Mouse (Mus musculus): Measurements from ENCODE around the gene Ddx55. TPM values are rescaled to one million over a fixed set of nuclear protein-coding genes. Genes with fewer than 3 reads are reported as not detected.
A peak's percentile ranks its signal among the peaks of the same experiment; 100 is the strongest.

Gene Ddx55
- polyA plus RNA-seq, 1 experiment from 2014 or later: 22.7 TPM

GRCm38 (mm10) chr5:124521588-124521987 lies 31.1 kb upstream of the Ddx55 start:
- ATAC-seq (ENCODE audit: low FRiP score): no peak
- Histone ChIP-seq H3K9me3 (ENCODE audit: control insufficient read depth, low read length) (no peaks in the 10 kb centered on the region), H3K9ac (no peak overlapping the region), H3K27me3 (ENCODE audit: control insufficient read depth, insufficient read depth, low read length) (no peaks in the 10 kb centered on the region), H3K4me3 (replicated peaks; ENCODE audit: low read length) (no peak overlapping the region), H3K4me2 (replicated peaks) (no peak overlapping the region), H3K27ac (no peak overlapping the region), H3K4me1 (replicated peaks; ENCODE audit: control insufficient read depth, insufficient read depth, low read length) (no peaks in the 10 kb centered on the region), H3K36me3 (replicated peaks; ENCODE audit: control insufficient read depth, insufficient read depth) (0 out of 2 replicates have a peak, but pooled peaks cover 4% of the 10 kb centered on the region)
- 93% methylated on average over 4 of the region's 4 CpGs for WGBS
- no peak for DNase-seq (ENCODE audit: low spot score)

- H3K4me1 ChIP-seq (replicated peaks; ENCODE audit: control insufficient read depth, insufficient read depth, low read length): 0 out of 2 replicates have a peak, but pooled peaks cover 1% of the 10 kb centered on the region
- H3K9ac ChIP-seq: no peak overlapping the region
- WGBS: 95% methylated on average over 8 of the region's 8 CpGs
- no peaks in the 10 kb centered on the region for H3K9me3 ChIP-seq (ENCODE audit: control insufficient read depth, low read length)
- no peak overlapping the region for H3K27ac ChIP-seq
- H3K4me2 ChIP-seq (replicated peaks): no peak overlapping the region
- 0 out of 2 replicates have a peak, but pooled peaks cover 4% of the 10 kb centered on the region for H3K36me3 ChIP-seq (replicated peaks; ENCODE audit: control insufficient read depth, insufficient read depth)
- H3K27me3 ChIP-seq (ENCODE audit: control insufficient read depth, insufficient read depth, low read length): no peaks in the 10 kb centered on the region
- no peak overlapping the region for H3K4me3 ChIP-seq (replicated peaks; ENCODE audit: low read length)
- no peak for DNase-seq (ENCODE audit: low spot score)
- ATAC-seq (ENCODE audit: low FRiP score): no peak
Observed at GRCm38 (mm10) chr5:124523032-124523431, 29.6 kb upstream of the Ddx55 start.

GRCm38 (mm10) chr5:124524943-124525342 lies 27.7 kb upstream of the Ddx55 start:
- no peak overlapping the region for H3K27ac ChIP-seq

GRCm38 (mm10) chr5:124528351-124528750 lies 24.3 kb upstream of the Ddx55 start:
- DNase-seq (ENCODE audit: low spot score) (no peak), ATAC-seq (ENCODE audit: low FRiP score) (no peak)
- Histone ChIP-seq H3K27ac (0 out of 2 replicates have a peak overlapping the region, but pooled peaks have one; percentile 32), H3K27me3 (ENCODE audit: control insufficient read depth, insufficient read depth, low read length) (no peaks in the 10 kb centered on the region), H3K36me3 (replicated peaks; ENCODE audit: control insufficient read depth, insufficient read depth) (no peaks in the 10 kb centered on the region), H3K4me2 (replicated peaks) (peak overlapping the region; percentile 87), H3K4me1 (replicated peaks; ENCODE audit: control insufficient read depth, insufficient read depth, low read length) (peaks cover 32% of the 10 kb centered on the region), H3K9me3 (ENCODE audit: control insufficient read depth, low read length) (no peaks in the 10 kb centered on the region), H3K9ac (peak overlapping the region; percentile 34; the same call in 1 of the 2 replicates), H3K4me3 (replicated peaks; ENCODE audit: low read length) (0 out of 2 replicates have a peak overlapping the region, but pooled peaks have one; percentile 83)
- 68% methylated on average over 4 of the region's 4 CpGs for WGBS

More at GRCm38 (mm10) chr5:124524943-124525342, 27.7 kb upstream of the Ddx55 start:
- Histone ChIP-seq H3K9me3 (ENCODE audit: control insufficient read depth, low read length) (no peaks in the 10 kb centered on the region), H3K36me3 (replicated peaks; ENCODE audit: control insufficient read depth, insufficient read depth) (0 out of 2 replicates have a peak, but pooled peaks cover 4% of the 10 kb centered on the region), H3K4me2 (replicated peaks) (no peak overlapping the region), H3K27me3 (ENCODE audit: control insufficient read depth, insufficient read depth, low read length) (no peaks in the 10 kb centered on the region), H3K4me1 (replicated peaks; ENCODE audit: control insufficient read depth, insufficient read depth, low read length) (peaks cover 19% of the 10 kb centered on the region), H3K9ac (no peak overlapping the region), H3K4me3 (replicated peaks; ENCODE audit: low read length) (no peak overlapping the region)
- DNase-seq (ENCODE audit: low spot score) (no peak), ATAC-seq (ENCODE audit: low FRiP score) (no peak)
- WGBS: 96% methylated on average over 5 of the region's 5 CpGs

GRCm38 (mm10) chr5:124528791-124529190 lies 23.9 kb upstream of the Ddx55 start:
- H3K9ac ChIP-seq: peak overlapping the region; percentile 34; the same call in 1 of the 2 replicates
- 41% methylated on average over 9 of the region's 9 CpGs for WGBS
- peak overlapping the region; percentile 83 for H3K4me3 ChIP-seq (replicated peaks; ENCODE audit: low read length)

GRCm38 (mm10) chr5:124529191-124529651 lies 23.4 kb upstream of the Ddx55 start:
- H3K4me2 ChIP-seq (replicated peaks): peak overlapping the region; percentile 87
- DNase-seq (ENCODE audit: low spot score) (no peak), ATAC-seq (ENCODE audit: low FRiP score) (no peak)
- H3K4me1 ChIP-seq (replicated peaks; ENCODE audit: control insufficient read depth, insufficient read depth, low read length): peaks cover 32% of the 10 kb centered on the region
- no peaks in the 10 kb centered on the region for H3K9me3 ChIP-seq (ENCODE audit: control insufficient read depth, low read length)
- H3K4me3 ChIP-seq (replicated peaks; ENCODE audit: low read length): peak overlapping the region; percentile 83
- no peaks in the 10 kb centered on the region for H3K36me3 ChIP-seq (replicated peaks; ENCODE audit: control insufficient read depth, insufficient read depth)
- WGBS: 35% methylated on average over 8 of the region's 8 CpGs
- no peak overlapping the region for H3K9ac ChIP-seq
- peak overlapping the region; percentile 32; the same call in 1 of the 2 replicates for H3K27ac ChIP-seq
- no peaks in the 10 kb centered on the region for H3K27me3 ChIP-seq (ENCODE audit: control insufficient read depth, insufficient read depth, low read length)

More at GRCm38 (mm10) chr5:124528791-124529190, 23.9 kb upstream of the Ddx55 start:
- Histone ChIP-seq H3K4me2 (replicated peaks) (peak overlapping the region; percentile 87), H3K4me1 (replicated peaks; ENCODE audit: control insufficient read depth, insufficient read depth, low read length) (peaks cover 32% of the 10 kb centered on the region), H3K9me3 (ENCODE audit: control insufficient read depth, low read length) (no peaks in the 10 kb centered on the region), H3K27ac (peak overlapping the region; percentile 32; the same call in 1 of the 2 replicates), H3K27me3 (ENCODE audit: control insufficient read depth, insufficient read depth, low read length) (no peaks in the 10 kb centered on the region), H3K36me3 (replicated peaks; ENCODE audit: control insufficient read depth, insufficient read depth) (no peaks in the 10 kb centered on the region)
- no peak for ATAC-seq (ENCODE audit: low FRiP score)
- no peak for DNase-seq (ENCODE audit: low spot score)

GRCm38 (mm10) chr5:124529697-124530096 lies 23.0 kb upstream of the Ddx55 start:
- DNase-seq (ENCODE audit: low spot score) (no peak), ATAC-seq (ENCODE audit: low FRiP score) (no peak)
- H3K27me3 ChIP-seq (ENCODE audit: control insufficient read depth, insufficient read depth, low read length): no peaks in the 10 kb centered on the region
- H3K4me2 ChIP-seq (replicated peaks): peak overlapping the region; percentile 87
- H3K27ac ChIP-seq: no peak overlapping the region
- H3K9me3 ChIP-seq (ENCODE audit: control insufficient read depth, low read length): no peaks in the 10 kb centered on the region
- peaks cover 32% of the 10 kb centered on the region for H3K4me1 ChIP-seq (replicated peaks; ENCODE audit: control insufficient read depth, insufficient read depth, low read length)
- 67% methylated on average over 8 of the region's 8 CpGs for WGBS
- no peaks in the 10 kb centered on the region for H3K36me3 ChIP-seq (replicated peaks; ENCODE audit: control insufficient read depth, insufficient read depth)
- peak overlapping the region; percentile 76; the same call in 1 of the 2 replicates for H3K9ac ChIP-seq
- peak overlapping the region; percentile 83 for H3K4me3 ChIP-seq (replicated peaks; ENCODE audit: low read length)

- Histone ChIP-seq H3K4me3 (replicated peaks; ENCODE audit: low read length) (peak within 1 kb of the TSS; percentile 83), H3K9ac (peak within 1 kb of the TSS; percentile 76), H3K4me2 (replicated peaks) (peak within 1 kb of the TSS; percentile 87), H3K27me3 (ENCODE audit: control insufficient read depth, insufficient read depth, low read length) (no peaks in the 10 kb centered on the region), H3K36me3 (replicated peaks; ENCODE audit: control insufficient read depth, insufficient read depth) (no peaks in the 10 kb centered on the region), H3K4me1 (replicated peaks; ENCODE audit: control insufficient read depth, insufficient read depth, low read length) (peaks cover 32% of the 10 kb centered on the region), H3K9me3 (ENCODE audit: control insufficient read depth, low read length) (no peaks in the 10 kb centered on the region), H3K27ac (peak within 1 kb of the TSS; percentile 79)
- ATAC-seq (ENCODE audit: low FRiP score) (peak; percentile 92), DNase-seq (ENCODE audit: low spot score) (peak; percentile 83)
- WGBS: under 1% methylated on average over 70 of the region's 96 CpGs
Observed at GRCm38 (mm10) chr5:124530655-124531582, 21.7 kb upstream of the Ddx55 start, which contains the start of gene Rilpl1. Rilpl1 (minus strand) TSS chr5:124531391.

GRCm38 (mm10) chr5:124531583-124531930 lies 21.1 kb upstream of the Ddx55 start:
- peak overlapping the region; percentile 76 for H3K9ac ChIP-seq
- H3K9me3 ChIP-seq (ENCODE audit: control insufficient read depth, low read length): no peaks in the 10 kb centered on the region
- 12% methylated on average over 14 of the region's 14 CpGs for WGBS
- peak overlapping the region; percentile 79 for H3K27ac ChIP-seq
- no peaks in the 10 kb centered on the region for H3K27me3 ChIP-seq (ENCODE audit: control insufficient read depth, insufficient read depth, low read length)
- peak overlapping the region; percentile 87 for H3K4me2 ChIP-seq (replicated peaks)
- H3K4me3 ChIP-seq (replicated peaks; ENCODE audit: low read length): peak overlapping the region; percentile 83
- H3K4me1 ChIP-seq (replicated peaks; ENCODE audit: control insufficient read depth, insufficient read depth, low read length): peaks cover 32% of the 10 kb centered on the region
- DNase-seq (ENCODE audit: low spot score): no peak
- ATAC-seq (ENCODE audit: low FRiP score): no peak; the same call in 1 of the 2 replicates
- H3K36me3 ChIP-seq (replicated peaks; ENCODE audit: control insufficient read depth, insufficient read depth): no peaks in the 10 kb centered on the region
